Comparison of ENCODE assay signal across 9 mouse cellular contexts in genomic region chr11:98929503-98929902, GRCm38 (mm10). TPM values are rescaled to one million over a fixed set of nuclear protein-coding genes. Genes with fewer than 3 reads are reported as not detected.
A peak's percentile ranks its signal among the peaks of the same experiment; 100 is the strongest.
DNase-seq lines count a peak whose midpoint lies in the region; ATAC-seq lines count a peak whose summit lies in the region.
"Had no signal": no experiment of that assay in that cellular context is flagged by ENCODE, and none has a peak within 500 bp of the region (broad histone marks: within the 10 kb centered on the region; RNA-seq: fewer than 3 reads in every experiment).

No protein-coding gene starts in this region.

- no peaks in the 10 kb centered on the region for H3K36me3 ChIP-seq in forebrain, embryonic 11.5 days (ENCODE audit: control insufficient read depth, insufficient read depth, low read length)

- no peaks in the 10 kb centered on the region for H3K9me3 ChIP-seq in forebrain, embryonic 11.5 days (ENCODE audit: control insufficient read depth, low read length)

- no peak overlapping the region for H3K27ac ChIP-seq in forebrain, embryonic 11.5 days (ENCODE audit: low read depth, low read length)

- H3K4me3 ChIP-seq in forebrain, embryonic 11.5 days (ENCODE audit: low read depth, low read length) = no peak overlapping the region

- WGBS in forebrain, embryonic 11.5 days = 9% methylated on average over 9 of the region's 9 CpGs

- no peaks in the 10 kb centered on the region for H3K27me3 ChIP-seq in forebrain, embryonic 11.5 days (ENCODE audit: control insufficient read depth, insufficient read depth, low read length)

- peak overlapping the region; percentile 16; the same call in 1 of the 2 replicates for H3K9ac ChIP-seq in forebrain, embryonic 11.5 days (ENCODE audit: low read length)

- H3K4me2 ChIP-seq in forebrain, embryonic 11.5 days (ENCODE audit: low read depth, low read length, severe bottlenecking) = peak overlapping the region; percentile 15; the same call in 1 of the 2 replicates

- ATAC-seq in forebrain, embryonic 11.5 days (replicated peaks; ENCODE audit: low FRiP score) = no peak

- peaks cover 57% of the 10 kb centered on the region for H3K4me1 ChIP-seq in forebrain, embryonic 11.5 days (replicated peaks; ENCODE audit: control insufficient read depth, insufficient read depth, low read length)

- DNase-seq in embryo, embryonic 11 days = peak; percentile 56
- no peak for DNase-seq in embryo, embryonic 9.5 days (ENCODE audit: extremely low spot score)
- peak; percentile 89 for DNase-seq in MN1 (ENCODE audit: low spot score)
- no peak for DNase-seq in forebrain, embryonic 11.5 days (ENCODE audit: low spot score)
- DNase-seq in kidney, postnatal 10 days = peak; percentile 47
- DNase-seq in retina, postnatal 7 days (ENCODE audit: low read depth, low spot score) = peak; percentile 74
- no peak for DNase-seq in layer of hippocampus, adult 18-20 months (ENCODE audit: low spot score in 2 of 2)
- no peak for DNase-seq in layer of hippocampus, adult 11-12 months (ENCODE audit: low spot score)

RNA-seq across cellular contexts. Expression of gene Rara, which starts 1.9 kb away (rescaled TPM):
- polyA plus RNA-seq in forebrain, embryonic 11.5 days (2014; fragmentation: Nextera tagmentation; extraction: Ambion mirVana) = 23.3 and 25.2 TPM in 2 replicates
- total RNA-seq in layer of hippocampus, adult 18-20 months (2021) = 10 to 100 TPM; 18.3 to 26.6 TPM

RNA-seq across cellular contexts. Expression of gene Cdc6, which starts 21.9 kb away (rescaled TPM):
- polyA plus RNA-seq in forebrain, embryonic 11.5 days (2014; fragmentation: Nextera tagmentation; extraction: Ambion mirVana) = 52.8 and 54.7 TPM in 2 replicates
- under 1 TPM; 0.36 to 0.79 TPM for total RNA-seq in layer of hippocampus, adult 18-20 months (2021)

RNA-seq across cellular contexts. Expression of gene Gjd3, which starts 53.3 kb away (rescaled TPM):
- 0.23 TPM in 1 of 2 replicates, not detected in the other for polyA plus RNA-seq in forebrain, embryonic 11.5 days (2014; fragmentation: Nextera tagmentation; extraction: Ambion mirVana)
- 1 to 10 TPM in 1 of 2 experiments, under 1 TPM in 1; 0.52 to 1.2 TPM for total RNA-seq in layer of hippocampus, adult 18-20 months (2021)
- total RNA-seq: common myeloid progenitor, adult 5-6 weeks had no signal

Comparison
In these comparisons a context has a peak if more than half of its experiments do, and no peak if none do; other contexts are left out.
1. DNase-seq: peak in embryo, embryonic 11 days (single experiment), MN1 (single experiment), kidney, postnatal 10 days (single experiment) and retina, postnatal 7 days (single experiment); none in embryo, embryonic 9.5 days (single experiment), forebrain, embryonic 11.5 days (single experiment), layer of hippocampus, adult 18-20 months (0 of 2) and layer of hippocampus, adult 11-12 months (single experiment).